Mouse (Mus musculus) embryonic facial prominence, embryonic 14.5 days (tissue): ENCODE results near the gene Gm28539. TPM values are rescaled to one million over a fixed set of nuclear protein-coding genes. Genes with fewer than 3 reads are reported as not detected.
A peak's percentile ranks its signal among the peaks of the same experiment; 100 is the strongest.

Experiments used
- ATAC-seq: fragments of 200-750 bp; cut with Nextera tagmentation; 2 replicates; pipeline ENCODE4 v1.8.0; 2017; ENCODE audit warnings: low read depth, moderate number of reproducible peaks, moderate TSS enrichment
- DNase-seq: peaks from one replicate; pipeline ENCODE4 v3.0.0-alpha.2; 2015; ENCODE audit warnings: low spot score
- H3K27ac ChIP-seq: fragments of 300-500 bp; sonication (generic); replicated peaks from 2 replicates; pipeline ENCODE4 v1.5.1; 2014; ENCODE audit warnings: low read depth, mild to moderate bottlenecking, low read length, moderate library complexity
- H3K27me3 ChIP-seq: fragments of 300-500 bp; sonication (generic); replicated peaks from 2 replicates; pipeline ENCODE4 v1.6.1; 2014; ENCODE audit warnings: low read length; ENCODE audit not compliant: control insufficient read depth, insufficient read depth
- H3K36me3 ChIP-seq: fragments of 300-500 bp; sonication (generic); 2 replicates; pipeline ENCODE4 v1.6.1; 2014; ENCODE audit warnings: low read length, mixed read lengths; ENCODE audit not compliant: control insufficient read depth, insufficient read depth
- H3K4me1 ChIP-seq: fragments of 300-500 bp; sonication (generic); 2 replicates; pipeline ENCODE4 v1.6.1; 2014; ENCODE audit warnings: antibody characterized with exemption, low read length; ENCODE audit not compliant: control insufficient read depth, insufficient read depth
- H3K4me2 ChIP-seq: fragments of 300-500 bp; sonication (generic); 2 replicates; pipeline ENCODE4 v1.6.1; 2014; ENCODE audit warnings: low read depth, mild to moderate bottlenecking, low read length, moderate library complexity, mixed read lengths
- H3K4me3 ChIP-seq: fragments of 300-500 bp; sonication (generic); 2 replicates; pipeline ENCODE4 v1.5.1; 2014; ENCODE audit warnings: low read depth, mild to moderate bottlenecking, low read length
- H3K9ac ChIP-seq: fragments of 300-500 bp; sonication (generic); 2 replicates; pipeline ENCODE4 v1.6.1; 2014; ENCODE audit warnings: low read depth, mild to moderate bottlenecking, low read length, moderate library complexity, mixed read lengths
- H3K9me3 ChIP-seq: fragments of 300-500 bp; sonication (generic); 2 replicates; pipeline ENCODE4 v1.6.1; 2016; ENCODE audit warnings: low read length; ENCODE audit not compliant: control insufficient read depth
- WGBS: fragments of 180-500 bp; shearing (Covaris S2); extraction: QIAGEN DNeasy Blood & Tissue Kit; methylation state at CpG from one replicate; pipeline ENCODE4 v1.1.7; 2014; 5-methylcytosine and 5-hydroxymethylcytosine counted together
- polyA plus RNA-seq: library from polyadenylated mRNA; unstranded; fragments of >200 nt; fragmentation: Nextera tagmentation; extraction: Ambion mirVana; gene quantifications from 2 replicates; pipeline ENCODE4 v1.2.1, GENCODE M21; 2014

The Gm28539 gene
- polyA plus RNA-seq, 1 experiment from 2014 or later = not detected

DNA sequence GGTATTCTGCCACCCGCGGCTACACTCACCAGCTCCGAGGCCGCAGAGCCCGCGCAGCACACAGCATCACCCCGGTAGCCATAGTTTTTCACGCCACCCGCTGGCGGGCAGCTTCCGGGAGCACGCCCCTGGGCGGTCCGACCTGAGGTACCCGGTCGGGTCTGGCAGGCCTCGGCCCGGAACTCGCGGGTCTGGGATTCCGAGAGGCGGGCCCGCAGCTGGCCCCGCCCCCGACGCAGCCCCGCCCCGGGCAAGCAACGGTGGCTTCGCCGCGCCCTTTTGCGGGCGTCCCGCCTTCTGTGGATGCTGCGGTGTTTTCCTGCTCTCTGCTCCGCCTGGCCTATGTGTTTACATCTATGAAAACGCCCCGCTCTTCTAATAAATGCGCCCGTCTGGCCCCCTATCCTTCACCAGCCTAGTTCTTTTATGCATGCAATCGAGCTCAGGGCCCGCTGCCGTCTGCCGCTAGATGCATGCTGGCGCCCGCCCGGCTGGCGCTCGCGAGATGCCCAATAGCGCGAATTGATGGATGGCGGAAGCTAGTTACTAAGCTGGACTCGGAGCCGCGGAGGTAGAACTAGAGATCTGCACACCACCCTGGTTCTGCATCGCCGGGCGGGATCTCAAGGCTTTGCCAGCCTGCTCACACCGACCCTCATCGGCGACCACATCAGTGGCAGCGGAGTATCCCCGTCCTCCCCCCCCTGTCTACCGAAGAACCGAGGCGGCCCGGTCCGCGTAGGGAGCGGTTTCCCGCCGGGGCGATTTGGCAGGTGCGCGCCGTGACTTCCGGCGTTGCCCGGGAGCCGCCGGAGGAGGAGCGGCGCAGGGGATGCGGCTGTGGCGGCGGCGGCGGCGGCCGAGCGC, 40.3 kb downstream of the Gm28539 start, which contains the start of the genes Mrpl40 and Hira:
TSS of gene Mrpl40 (minus strand) at position 421 of the 867 bp plus-strand sequence.
TSS of gene Hira (plus strand) at position 596 of the 867 bp plus-strand sequence.
- peak within 1 kb of the TSS; percentile 84 for H3K4me2 ChIP-seq
- under 1% methylated on average over 42 of the region's 93 CpGs for WGBS
- DNase-seq (peak; percentile 95), ATAC-seq (peak; percentile 94)
- H3K36me3 ChIP-seq = peaks cover 38% of the 10 kb centered on the region
- peak within 1 kb of the TSS; percentile 87 for H3K9ac ChIP-seq
- 0 out of 2 replicates have a peak, but pooled peaks cover 4% of the 10 kb centered on the region for H3K4me1 ChIP-seq
- H3K9me3 ChIP-seq = no peaks in the 10 kb centered on the region
- H3K4me3 ChIP-seq = peak within 1 kb of the TSS; percentile 89
- H3K27ac ChIP-seq = peak within 1 kb of the TSS; percentile 94
- H3K27me3 ChIP-seq = no peaks in the 10 kb centered on the region

GRCm38 (mm10) chr16:18877386-18878090, 41.2 kb downstream of the Gm28539 start:
- 0% methylated on average over 20 of the region's 43 CpGs for WGBS
- H3K27ac ChIP-seq = peak overlapping the region; percentile 94
- peak overlapping the region; percentile 84 for H3K4me2 ChIP-seq
- peak overlapping the region; percentile 89 for H3K4me3 ChIP-seq
- no peaks in the 10 kb centered on the region for H3K27me3 ChIP-seq
- 0 out of 2 replicates have a peak, but pooled peaks cover 4% of the 10 kb centered on the region for H3K4me1 ChIP-seq
- ATAC-seq (peak; percentile 31), DNase-seq (peak; percentile 80)
- H3K9ac ChIP-seq = peak overlapping the region; percentile 87
- H3K9me3 ChIP-seq = no peaks in the 10 kb centered on the region
- peaks cover 29% of the 10 kb centered on the region for H3K36me3 ChIP-seq

GRCm38 (mm10) chr16:18878091-18878720, 41.8 kb downstream of the Gm28539 start:
- Histone ChIP-seq H3K4me2 (peak overlapping the region; percentile 84), H3K36me3 (peaks cover 22% of the 10 kb centered on the region), H3K27me3 (no peaks in the 10 kb centered on the region), H3K9ac (peak overlapping the region; percentile 87), H3K27ac (peak overlapping the region; percentile 94), H3K9me3 (no peaks in the 10 kb centered on the region), H3K4me1 (0 out of 2 replicates have a peak, but pooled peaks cover 4% of the 10 kb centered on the region), H3K4me3 (peak overlapping the region; percentile 89)
- DNase-seq (peak; percentile 51), ATAC-seq (no peak)
- WGBS = 27% methylated on average over 20 of the region's 20 CpGs

DNA sequence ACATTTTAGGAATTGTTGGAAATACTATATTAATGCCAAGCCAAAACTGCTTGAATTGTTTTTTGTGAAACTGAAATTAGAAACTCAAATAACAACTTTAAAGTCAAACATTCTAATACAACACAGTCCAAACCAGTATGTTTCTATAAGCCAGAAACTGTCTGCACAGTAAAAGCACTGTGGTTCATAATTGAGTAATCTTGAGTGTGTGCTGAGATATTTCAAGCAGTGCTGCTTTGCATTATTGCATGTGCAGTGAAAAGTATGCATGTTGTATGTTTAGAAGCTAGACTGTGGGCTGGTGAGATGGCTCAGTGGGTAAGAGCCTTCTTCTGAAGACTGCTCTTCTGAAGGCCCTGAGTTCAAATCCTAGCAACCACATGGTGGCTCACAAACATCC, 47.7 kb downstream of the Gm28539 start:
- Histone ChIP-seq H3K9me3 (no peaks in the 10 kb centered on the region), H3K4me2 (no peak overlapping the region), H3K4me3 (no peak overlapping the region), H3K27me3 (no peaks in the 10 kb centered on the region), H3K9ac (no peak overlapping the region), H3K4me1 (0 out of 2 replicates have a peak, but pooled peaks cover 4% of the 10 kb centered on the region), H3K27ac (no peak overlapping the region), H3K36me3 (0 out of 2 replicates have a peak, but pooled peaks cover 16% of the 10 kb centered on the region)
- DNase-seq (no peak), ATAC-seq (no peak)

DNA sequence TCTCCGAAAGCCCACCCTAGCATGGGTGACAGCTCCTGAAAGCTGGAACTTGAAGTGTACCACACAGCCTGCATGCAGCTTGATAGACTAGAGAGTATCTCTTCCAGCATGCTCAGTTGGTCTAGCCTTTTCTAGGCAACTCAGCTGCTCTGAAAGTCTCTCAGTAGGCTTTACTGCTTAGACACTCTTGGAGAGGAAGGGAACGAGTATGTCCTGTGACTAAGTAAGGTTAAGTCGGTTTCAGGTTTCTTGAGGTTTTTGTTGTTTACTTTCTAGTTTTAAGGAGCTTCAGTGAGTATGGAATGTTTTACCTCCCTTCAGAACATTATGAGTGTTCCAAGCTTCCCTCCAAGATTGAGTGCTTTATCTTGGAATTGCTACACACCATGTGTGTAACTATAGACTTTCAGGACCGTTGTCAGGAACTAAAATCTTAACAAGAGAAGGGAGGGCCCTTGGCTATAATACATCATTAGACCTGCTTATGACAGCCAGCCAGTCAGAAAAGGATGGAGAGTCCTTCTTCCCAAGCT, 57.5 kb downstream of the Gm28539 start:
- no peak for DNase-seq
- 62% methylated on average over 4 of the region's 4 CpGs for WGBS
- no peaks in the 10 kb centered on the region for H3K27me3 ChIP-seq

DNA sequence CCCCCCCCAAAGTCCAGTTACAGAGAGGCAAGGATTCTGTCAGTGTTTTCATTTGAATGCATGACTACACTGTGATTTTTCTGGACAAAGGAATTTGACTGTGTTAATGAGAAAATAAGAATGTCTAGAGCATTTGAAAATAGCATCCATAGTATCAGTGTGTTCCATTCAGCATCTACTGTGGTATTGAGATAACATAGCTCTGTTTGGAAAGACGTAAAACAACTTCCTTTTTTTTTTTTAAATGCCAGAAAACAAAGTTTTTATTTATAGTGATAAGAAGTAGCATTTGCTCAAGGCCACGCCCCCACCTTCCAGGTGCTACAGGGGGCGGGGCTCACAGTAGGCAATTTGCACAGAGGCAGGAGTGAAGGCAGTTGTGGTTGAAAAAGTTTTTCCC, 58.9 kb downstream of the Gm28539 start:
- no peak overlapping the region for H3K4me3 ChIP-seq
- peaks cover 45% of the 10 kb centered on the region for H3K36me3 ChIP-seq
- no peaks in the 10 kb centered on the region for H3K4me1 ChIP-seq
- no peaks in the 10 kb centered on the region for H3K27me3 ChIP-seq
- no peak overlapping the region for H3K4me2 ChIP-seq
- DNase-seq = no peak
- no peaks in the 10 kb centered on the region for H3K9me3 ChIP-seq
- H3K9ac ChIP-seq = no peak overlapping the region
- no peak for ATAC-seq
- H3K27ac ChIP-seq = no peak overlapping the region
- WGBS = 83% methylated on average over 3 of the region's 3 CpGs

More for the DNA sequence above, 57.5 kb downstream of the Gm28539 start:
- ATAC-seq = no peak
- Histone ChIP-seq H3K9me3 (no peaks in the 10 kb centered on the region), H3K4me2 (no peak overlapping the region), H3K4me1 (no peaks in the 10 kb centered on the region), H3K36me3 (peaks cover 32% of the 10 kb centered on the region), H3K9ac (no peak overlapping the region), H3K4me3 (no peak overlapping the region), H3K27ac (no peak overlapping the region)

DNA sequence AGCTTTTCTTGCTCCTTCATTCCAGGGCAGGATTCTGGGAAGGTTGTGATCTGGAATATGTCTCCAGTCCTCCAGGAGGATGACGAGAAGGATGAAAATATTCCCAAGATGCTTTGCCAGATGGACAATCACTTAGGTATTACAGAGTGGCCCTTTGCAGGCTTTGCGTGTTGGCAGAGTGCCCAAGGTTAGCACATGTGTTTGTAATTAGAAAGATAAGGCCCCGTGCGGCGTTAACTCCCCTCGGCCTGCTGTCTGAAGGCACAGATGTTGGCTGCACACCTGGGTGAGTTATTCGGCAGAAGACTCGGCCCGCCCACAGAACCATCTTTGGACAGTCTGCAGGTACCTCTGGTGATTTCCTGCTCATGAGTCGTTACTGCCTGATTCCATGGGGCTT, 60.0 kb downstream of the Gm28539 start:
- Histone ChIP-seq H3K9me3 (no peaks in the 10 kb centered on the region), H3K27me3 (no peaks in the 10 kb centered on the region), H3K4me1 (no peaks in the 10 kb centered on the region), H3K4me2 (no peak overlapping the region), H3K4me3 (no peak overlapping the region), H3K27ac (no peak overlapping the region), H3K36me3 (peaks cover 55% of the 10 kb centered on the region), H3K9ac (no peak overlapping the region)
- peak; percentile 75; the same call in 1 of the 2 replicates for ATAC-seq
- DNase-seq = peak; percentile 41
- 53% methylated on average over 10 of the region's 10 CpGs for WGBS

DNA sequence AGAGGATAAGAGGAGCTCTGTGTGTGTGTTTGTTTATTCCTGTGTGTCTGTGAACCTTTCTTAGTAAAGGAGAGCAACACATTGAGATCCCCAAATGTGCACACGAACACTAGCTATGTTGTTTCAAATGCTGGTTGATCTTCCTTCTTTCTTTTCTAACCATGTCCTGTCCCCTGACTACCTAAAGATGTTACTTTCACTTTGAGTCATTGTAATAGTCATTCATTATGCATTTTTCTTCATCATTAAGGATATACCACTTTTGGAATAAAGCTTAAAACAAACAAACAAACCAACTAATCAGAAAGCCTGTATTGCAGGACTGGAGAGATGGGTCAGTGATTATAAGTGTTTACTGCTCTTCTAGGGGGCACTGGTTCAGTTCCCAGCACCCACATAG, 69.3 kb downstream of the Gm28539 start:
- Histone ChIP-seq H3K27me3 (no peaks in the 10 kb centered on the region), H3K4me2 (no peak overlapping the region), H3K9me3 (no peaks in the 10 kb centered on the region), H3K36me3 (peaks cover 61% of the 10 kb centered on the region), H3K4me3 (no peak overlapping the region), H3K4me1 (no peaks in the 10 kb centered on the region), H3K9ac (no peak overlapping the region), H3K27ac (no peak overlapping the region)
- WGBS = 89% methylated on average over 1 of the region's 1 CpGs
- ATAC-seq (no peak), DNase-seq (no peak)
